Mouse (Mus musculus): ENCODE measurements at regions not wholly inside any gene's neighbourhood (a gene's known extent, or its start where the extent isn't known, plus 50 kb on each side); places are given as distances from the start of the nearest gene placed in this dataset.

DNA sequence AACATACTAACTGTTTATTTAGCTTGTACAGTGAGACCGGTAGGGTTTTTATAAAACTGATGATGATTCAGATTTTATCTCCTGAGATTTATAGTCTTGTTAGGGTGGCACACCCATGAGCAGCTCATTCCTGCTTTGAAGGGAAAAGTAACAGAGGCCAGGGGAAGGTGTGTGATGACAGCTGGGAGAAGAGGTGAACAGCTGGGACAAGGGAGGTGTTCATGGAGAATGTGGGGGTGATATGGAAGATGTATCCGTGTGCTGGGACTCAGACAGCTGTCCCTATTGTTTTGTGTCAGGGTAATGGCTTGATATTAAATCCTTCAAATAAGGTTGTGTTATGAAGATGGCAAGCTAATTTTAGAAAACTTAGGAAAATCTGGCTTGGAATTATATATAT, 2238.4 kb upstream of the Gm7489 start:
- DNase-seq (ENCODE audit: low spot score in 2 of 2), result no peak

DNA sequence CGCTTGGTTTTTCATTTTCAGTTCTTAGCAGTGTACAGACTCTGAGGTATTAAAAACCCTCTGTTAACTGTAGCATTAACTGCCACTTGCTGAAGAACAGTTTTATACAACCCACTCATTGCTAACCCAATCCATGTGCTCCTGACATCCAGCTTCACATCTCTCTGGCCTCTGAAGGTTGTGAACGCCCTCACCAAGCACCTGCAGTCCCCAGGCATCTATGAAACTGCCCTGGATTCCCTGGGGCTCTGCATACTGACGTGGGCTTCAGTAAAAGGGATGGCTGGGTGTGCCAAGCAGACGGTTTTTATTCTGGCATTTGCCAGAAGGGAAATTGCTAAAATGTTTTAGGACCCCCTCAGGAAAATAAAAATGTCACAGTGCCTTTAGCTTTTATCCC, 2232.2 kb upstream of the Gm7489 start:
- DNase-seq (ENCODE audit: low spot score in 2 of 2), result no peak

DNA sequence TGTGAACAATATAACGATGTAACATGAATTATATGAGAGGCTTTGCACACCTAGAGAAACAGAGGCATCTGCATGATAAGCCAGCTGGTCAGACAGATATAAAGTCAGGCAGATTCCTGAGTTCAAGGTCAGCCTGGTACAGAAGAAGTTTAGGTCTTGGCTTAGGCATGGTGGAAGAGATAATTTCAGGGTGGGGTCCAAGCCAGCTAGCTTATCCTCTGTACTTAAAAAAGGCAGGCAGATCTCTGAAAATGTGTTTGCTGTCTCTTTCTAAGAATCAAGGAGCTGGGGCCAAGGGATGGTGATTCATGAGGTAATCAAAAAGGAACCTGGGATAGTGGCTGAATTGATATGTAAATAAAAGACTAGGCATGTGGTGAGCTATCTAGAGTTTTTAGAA, 2227.1 kb upstream of the Gm7489 start:
- no peak for DNase-seq (ENCODE audit: low spot score in 2 of 2)

DNA sequence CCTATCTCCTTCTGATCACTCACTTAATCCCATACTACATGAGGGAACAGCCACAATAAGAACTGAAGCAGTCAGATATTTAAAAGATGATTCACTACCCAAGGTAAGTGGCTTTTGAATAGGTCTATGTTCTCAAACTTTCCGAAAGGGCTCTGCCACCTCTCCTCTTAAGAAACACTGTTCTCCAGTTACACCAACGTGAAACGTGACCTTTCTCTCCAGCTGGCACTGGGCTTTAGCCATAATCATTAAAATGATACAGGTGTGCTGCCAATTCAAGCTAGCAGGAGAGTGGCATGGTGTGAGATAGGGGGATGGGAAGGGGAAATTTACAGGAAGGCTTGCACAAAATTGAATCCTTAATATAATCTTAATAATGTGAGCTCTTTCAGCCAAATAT, 2216.4 kb upstream of the Gm7489 start:
- DNase-seq (ENCODE audit: low spot score in 2 of 2), result no peak

- no peak for DNase-seq (ENCODE audit: low spot score in 2 of 2)
Measured at GRCm38 (mm10) chr15:51671667-51672372, 2212.9 kb upstream of the Gm7489 start.

DNA sequence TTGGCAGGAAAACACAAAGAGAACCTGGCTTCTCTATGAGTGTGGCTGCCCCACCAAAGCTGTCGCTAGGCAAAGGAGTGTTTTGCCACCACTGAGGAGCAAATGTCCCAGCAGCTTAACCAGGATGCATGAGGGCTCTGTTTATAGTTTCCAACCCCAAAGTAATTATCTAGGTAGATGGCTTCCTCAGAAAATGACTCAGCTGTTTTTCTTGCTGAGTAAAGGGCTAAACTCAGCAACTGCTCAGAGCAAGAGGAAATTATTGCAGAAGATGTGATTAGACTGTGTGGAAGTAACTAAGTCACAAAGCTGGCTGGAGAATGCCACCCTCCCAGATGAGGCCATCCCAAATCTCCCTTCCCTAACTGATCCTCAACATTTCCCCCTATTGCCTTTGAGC, 2211.2 kb upstream of the Gm7489 start:
- DNase-seq (ENCODE audit: low spot score in 2 of 2), result no peak

GRCm38 (mm10) chr15:51675291-51675690, 2209.4 kb upstream of the Gm7489 start:
- no peak for DNase-seq (ENCODE audit: low spot score in 2 of 2)

GRCm38 (mm10) chr15:51676694-51677093, 2208.0 kb upstream of the Gm7489 start:
- no peak for DNase-seq (ENCODE audit: low spot score in 2 of 2)

DNA sequence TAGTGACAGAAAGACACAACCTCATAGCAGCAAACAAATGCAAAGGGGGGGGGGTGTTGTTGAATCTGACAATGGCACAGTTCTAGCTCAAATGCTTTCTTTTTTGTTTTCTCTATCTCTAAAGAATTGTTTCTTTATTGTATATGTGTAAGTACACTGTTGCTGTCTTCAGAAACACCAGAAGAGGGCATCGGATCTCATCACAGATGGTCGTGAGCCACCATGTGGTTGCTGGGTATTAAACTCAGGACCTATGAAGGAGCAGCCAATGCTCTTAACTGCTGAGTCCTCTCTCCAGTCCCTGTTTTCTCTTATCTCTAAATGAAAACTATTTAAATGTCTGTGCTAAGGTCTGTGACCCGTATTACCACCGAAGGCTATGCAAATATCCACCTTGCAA, 2207.4 kb upstream of the Gm7489 start:
- DNase-seq (ENCODE audit: low spot score in 2 of 2), result no peak

- DNase-seq (ENCODE audit: low spot score in 2 of 2), result no peak
Measured at GRCm38 (mm10) chr15:51679186-51679902, 2205.4 kb upstream of the Gm7489 start.

GRCm38 (mm10) chr15:51680494-51680893, 2204.2 kb upstream of the Gm7489 start:
- no peak for DNase-seq (ENCODE audit: low spot score in 2 of 2)

DNA sequence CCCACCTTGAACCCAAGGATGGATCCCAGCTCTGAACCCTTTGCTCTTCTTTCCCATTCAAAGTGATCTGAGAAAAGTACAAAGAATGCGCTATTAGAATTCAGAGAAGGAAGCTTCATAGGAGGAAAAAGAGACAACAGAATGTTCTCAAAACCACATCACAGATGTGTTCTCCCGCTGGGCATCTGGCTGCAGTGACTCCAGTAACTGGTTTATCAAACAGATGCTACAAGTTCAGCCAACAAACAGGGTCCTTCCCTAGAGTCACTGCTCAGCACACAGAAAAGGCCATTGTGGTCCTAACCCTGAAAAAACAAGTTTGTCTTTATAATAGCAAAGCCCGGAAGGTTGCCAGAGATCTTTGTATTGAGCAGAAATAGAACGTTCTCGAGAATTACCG, 2203.5 kb upstream of the Gm7489 start:
- no peak for DNase-seq (ENCODE audit: low spot score in 2 of 2)

DNA sequence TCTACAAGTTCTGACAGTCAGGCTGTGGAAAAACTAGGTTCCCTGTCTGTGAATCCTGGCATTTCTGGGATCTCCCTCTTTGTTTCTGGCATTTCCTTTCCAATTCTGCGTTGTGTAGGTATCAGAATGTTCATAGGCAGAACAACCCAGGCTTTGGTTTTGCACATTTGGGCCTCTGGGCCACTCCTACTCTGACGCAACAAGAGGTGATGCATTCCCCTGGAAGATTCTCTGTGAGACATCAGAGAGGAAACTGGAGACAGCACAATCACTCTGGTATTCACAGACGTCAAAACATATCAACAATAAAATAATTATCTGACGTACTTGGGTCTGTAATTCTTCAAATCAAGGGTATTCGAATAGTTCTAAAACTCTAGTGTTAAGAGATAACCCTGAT, 2202.4 kb upstream of the Gm7489 start:
- no peak for DNase-seq (ENCODE audit: low spot score in 2 of 2)

- no peak for DNase-seq (ENCODE audit: low spot score in 2 of 2)
Measured at GRCm38 (mm10) chr15:51687007-51687540, 2197.6 kb upstream of the Gm7489 start.

DNA sequence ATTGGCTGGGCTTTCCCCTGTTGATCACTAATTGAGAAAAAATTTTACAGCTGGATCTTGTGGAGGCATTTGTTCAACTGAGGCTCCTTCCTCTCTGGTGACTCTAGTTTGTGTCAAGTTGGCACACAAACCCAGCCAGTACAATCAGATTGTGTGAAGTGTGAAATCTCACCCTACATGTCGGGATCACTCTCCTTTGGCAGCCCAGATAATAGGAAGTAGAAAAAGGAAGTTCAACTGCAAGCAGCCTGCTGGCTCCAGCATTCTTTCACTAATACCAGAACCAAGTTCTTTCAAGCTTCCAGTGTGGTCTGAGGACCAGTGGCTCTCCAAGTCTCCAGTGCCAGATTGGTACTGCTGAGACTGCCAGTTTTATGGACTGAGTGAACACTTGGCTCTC, 2195.2 kb upstream of the Gm7489 start:
- no peak for DNase-seq (ENCODE audit: low spot score in 2 of 2)

- DNase-seq (ENCODE audit: low spot score in 2 of 2), result no peak
Measured at GRCm38 (mm10) chr15:51692671-51693070, 2192.0 kb upstream of the Gm7489 start.

GRCm38 (mm10) chr15:51696344-51697016, 2188.2 kb upstream of the Gm7489 start:
- peak in 1 of 2 experiments; percentile 15 for DNase-seq (ENCODE audit: low spot score in 2 of 2)

DNA sequence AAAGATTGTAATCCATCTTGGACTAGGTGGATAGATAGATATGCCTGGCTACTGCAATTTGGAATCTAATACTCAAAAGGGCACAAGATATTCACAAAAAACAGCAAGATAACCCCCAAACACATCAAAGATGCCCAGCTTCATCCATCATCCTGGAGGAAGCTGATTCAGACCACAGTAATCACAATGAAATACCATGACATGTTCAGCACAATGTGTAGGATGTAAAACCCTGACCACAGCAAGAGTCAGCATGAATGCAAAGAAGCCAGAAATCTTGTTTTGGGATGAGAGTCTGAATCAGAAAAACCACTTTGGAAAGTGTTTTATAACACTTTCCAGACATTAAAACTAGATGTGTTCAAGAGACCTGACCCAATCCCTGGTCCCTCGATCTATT, 2180.5 kb upstream of the Gm7489 start:
- DNase-seq (ENCODE audit: low spot score in 2 of 2), result no peak

DNA sequence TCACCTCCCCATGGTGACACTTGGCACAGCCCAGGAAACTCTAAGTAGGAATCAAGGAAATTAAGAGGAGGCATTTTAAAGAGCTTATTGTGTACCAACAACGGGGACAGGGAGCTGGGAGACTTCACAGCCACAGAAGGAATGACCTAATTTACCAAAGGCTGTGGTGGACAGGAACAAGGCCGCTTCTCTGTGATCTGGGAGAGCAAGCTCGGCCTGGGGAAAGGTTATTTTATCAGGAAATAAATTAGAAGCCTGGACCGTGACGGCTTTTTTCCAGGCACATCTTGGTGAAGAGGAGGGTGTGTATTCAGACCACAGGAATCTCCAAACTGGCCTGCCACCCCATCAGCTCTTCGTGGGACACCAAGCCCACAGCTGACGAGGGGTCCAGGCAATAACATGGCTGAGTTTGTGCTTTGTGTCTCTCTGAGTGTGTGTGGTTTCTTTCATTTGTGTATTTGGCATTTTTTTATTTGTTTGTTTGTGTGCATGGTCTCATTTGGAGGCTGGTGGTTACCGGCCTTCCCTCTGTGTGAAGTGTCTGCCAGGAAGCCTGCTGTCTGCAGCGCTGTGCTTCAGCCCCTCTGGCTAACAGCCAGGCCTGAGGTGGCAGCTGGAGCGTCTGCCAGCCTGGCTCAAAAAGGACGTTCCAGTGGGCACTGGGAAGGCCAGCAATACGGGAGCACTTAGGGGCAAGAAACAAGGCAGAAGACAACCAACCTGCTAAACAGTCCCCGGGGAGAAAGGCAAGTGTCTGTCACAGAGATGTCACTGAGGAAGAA, 2174.6 kb upstream of the Gm7489 start:
- DNase-seq (ENCODE audit: low spot score in 2 of 2), result peak; percentile 48 to 65

- no peak for DNase-seq (ENCODE audit: low spot score in 2 of 2)
Measured at GRCm38 (mm10) chr15:51720873-51721308, 2163.8 kb upstream of the Gm7489 start.

GRCm38 (mm10) chr15:51721363-51721762, 2163.3 kb upstream of the Gm7489 start:
- no peak for DNase-seq (ENCODE audit: low spot score in 2 of 2)

DNA sequence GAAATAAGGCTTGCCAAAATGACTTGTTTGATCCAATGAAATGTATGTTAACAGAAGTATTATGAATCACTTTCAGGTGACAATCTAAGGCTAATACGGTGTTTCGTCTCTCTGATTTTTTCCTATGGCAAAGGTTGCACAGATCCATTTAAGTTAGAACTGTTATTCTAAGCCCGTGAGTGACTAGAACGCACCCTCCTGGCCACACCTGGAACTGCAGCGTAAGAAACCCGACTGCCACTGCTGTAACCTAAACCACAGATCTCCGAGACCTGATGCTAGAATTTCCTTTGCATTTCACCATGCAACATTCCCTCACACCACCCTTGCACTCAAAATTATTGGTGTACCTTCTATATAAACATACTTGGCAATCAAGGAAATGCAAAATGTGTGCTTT, 2160.6 kb upstream of the Gm7489 start:
- no peak for DNase-seq (ENCODE audit: low spot score in 2 of 2)

Measured in frontal cortex, postnatal 10 days (tissue).